Mouse (Mus musculus) midbrain, embryonic 13.5 days (tissue): ENCODE data around the gene Tmem106a. TPM values are rescaled to one million over a fixed set of nuclear protein-coding genes. Genes with fewer than 3 reads are reported as not detected.
"Not testable (repeated sequence)": the region's sequence is repeated elsewhere in the genome, so short reads cannot be mapped to it uniquely, and the experiment has no call there.

Experiments
- ATAC-seq: fragments of 200-750 bp; cut with Nextera tagmentation; 2 replicates; pipeline ENCODE4 v1.8.0; 2017; ENCODE audit warnings: mild to moderate bottlenecking, moderate TSS enrichment, moderate library complexity
- H3K27ac ChIP-seq: fragments of 300-500 bp; sonication (generic); 2 replicates; pipeline ENCODE4 v1.5.1; 2015; ENCODE audit warnings: inconsistent platforms, mild to moderate bottlenecking, moderate library complexity
- H3K27me3 ChIP-seq: fragments of 300-500 bp; sonication (generic); 2 replicates; pipeline ENCODE4 v1.6.1; 2015; ENCODE audit warnings: mild to moderate bottlenecking, inconsistent platforms
- H3K36me3 ChIP-seq: fragments of 300-500 bp; sonication (generic); 2 replicates; pipeline ENCODE4 v1.6.1; 2015; ENCODE audit warnings: mild to moderate bottlenecking, inconsistent platforms
- H3K4me1 ChIP-seq: fragments of 300-500 bp; sonication (generic); replicated peaks from 2 replicates; pipeline ENCODE4 v1.6.1; 2015; ENCODE audit warnings: inconsistent platforms
- H3K4me2 ChIP-seq: fragments of 300-500 bp; sonication (generic); replicated peaks from 2 replicates; pipeline ENCODE4 v1.6.1; 2015; ENCODE audit warnings: moderate library complexity, mild to moderate bottlenecking, inconsistent platforms
- H3K4me3 ChIP-seq: fragments of 300-500 bp; sonication (generic); replicated peaks from 2 replicates; pipeline ENCODE4 v1.5.1; 2015; ENCODE audit warnings: mild to moderate bottlenecking, inconsistent platforms
- H3K9ac ChIP-seq: fragments of 300-500 bp; sonication (generic); replicated peaks from 2 replicates; pipeline ENCODE4 v1.6.1; 2015; ENCODE audit warnings: mild to moderate bottlenecking, inconsistent platforms
- H3K9me3 ChIP-seq: fragments of 300-500 bp; sonication (generic); 2 replicates; pipeline ENCODE4 v1.6.1; 2016; ENCODE audit warnings: mild to moderate bottlenecking, inconsistent platforms
- WGBS: fragments of 180-500 bp; shearing (Covaris S2); methylation state at CpG from one replicate; pipeline ENCODE4 v1.1.7; 2015; 5-methylcytosine and 5-hydroxymethylcytosine counted together
- polyA plus RNA-seq: library from polyadenylated mRNA; unstranded; fragments of >200 nt; fragmentation: Nextera tagmentation; extraction: Ambion mirVana; gene quantifications from 2 replicates; pipeline ENCODE4 v1.2.1, GENCODE M21; 2015

The Tmem106a gene
- polyA plus RNA-seq, 1 experiment from 2014 or later: 2.1 TPM

DNA sequence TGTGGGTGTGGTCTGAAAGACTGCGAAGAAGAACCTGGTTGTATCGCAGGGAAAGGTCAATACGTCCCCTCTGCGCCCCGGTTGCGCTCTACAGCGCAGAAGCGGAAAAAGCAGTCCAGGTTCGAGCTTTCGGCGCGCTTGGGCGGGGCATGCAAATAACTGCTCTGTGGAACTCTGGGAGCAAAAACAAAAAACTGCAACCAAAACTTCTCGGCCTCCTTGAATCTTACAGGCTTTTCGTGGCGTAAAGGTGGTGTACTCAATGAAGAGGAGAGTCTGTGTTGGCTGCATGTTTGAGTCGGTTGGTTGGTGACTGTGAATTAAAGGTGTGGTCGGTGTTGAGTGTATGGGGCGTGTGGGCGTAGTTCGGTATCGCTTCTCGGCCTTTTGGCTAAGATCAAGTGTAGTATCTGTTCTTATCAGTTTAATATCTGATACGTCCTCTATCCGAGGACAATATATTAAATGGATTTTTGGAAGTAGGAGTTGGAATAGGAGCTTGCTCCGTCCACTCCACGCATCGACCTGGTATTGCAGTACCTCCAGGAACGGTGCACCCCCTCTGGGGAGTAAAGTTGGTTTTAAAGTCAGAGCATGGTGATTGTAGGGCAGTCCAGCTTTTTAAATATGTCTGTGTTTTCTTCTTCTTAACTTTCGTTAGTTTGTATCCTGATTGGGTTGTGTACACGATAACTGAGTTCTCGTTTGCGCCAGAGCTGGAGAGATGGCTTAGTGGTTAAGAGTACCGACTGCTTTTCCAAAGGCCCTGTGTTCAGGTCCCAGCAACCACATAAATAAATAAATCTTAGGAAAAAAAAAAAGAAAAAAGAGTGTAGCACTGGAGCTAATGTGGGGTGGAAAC, 45.2 kb downstream of the Tmem106a start, which contains the start of gene Rdm1:
Rdm1 (plus strand) TSS at position 201 of the 862 bp plus-strand sequence.
- H3K9me3 ChIP-seq: no peaks in the 10 kb centered on the region
- H3K9ac ChIP-seq: peak within 1 kb of the TSS; percentile 74
- H3K27ac ChIP-seq: peak within 1 kb of the TSS; percentile 90
- under 1% methylated on average over 33 of the region's 34 CpGs for WGBS
- H3K4me3 ChIP-seq: peak within 1 kb of the TSS; percentile 67
- ATAC-seq: peak; percentile 91
- peak within 1 kb of the TSS; percentile 92 for H3K4me2 ChIP-seq
- no peaks in the 10 kb centered on the region for H3K27me3 ChIP-seq
- no peaks in the 10 kb centered on the region for H3K36me3 ChIP-seq
- H3K4me1 ChIP-seq: peaks cover 16% of the 10 kb centered on the region

- Histone ChIP-seq H3K27ac (peak overlapping the region; percentile 90), H3K9ac (peak overlapping the region; percentile 74), H3K4me2 (peak overlapping the region; percentile 92), H3K4me1 (peaks cover 16% of the 10 kb centered on the region), H3K4me3 (peak overlapping the region; percentile 67), H3K27me3 (no peaks in the 10 kb centered on the region), H3K36me3 (no peaks in the 10 kb centered on the region), H3K9me3 (no peaks in the 10 kb centered on the region)
- ATAC-seq: peak; percentile 59
- WGBS: under 1% methylated on average over 33 of the region's 33 CpGs
These were observed 46.0 kb downstream of the Tmem106a start for GRCm38 (mm10) chr11:101627857-101628559.

DNA sequence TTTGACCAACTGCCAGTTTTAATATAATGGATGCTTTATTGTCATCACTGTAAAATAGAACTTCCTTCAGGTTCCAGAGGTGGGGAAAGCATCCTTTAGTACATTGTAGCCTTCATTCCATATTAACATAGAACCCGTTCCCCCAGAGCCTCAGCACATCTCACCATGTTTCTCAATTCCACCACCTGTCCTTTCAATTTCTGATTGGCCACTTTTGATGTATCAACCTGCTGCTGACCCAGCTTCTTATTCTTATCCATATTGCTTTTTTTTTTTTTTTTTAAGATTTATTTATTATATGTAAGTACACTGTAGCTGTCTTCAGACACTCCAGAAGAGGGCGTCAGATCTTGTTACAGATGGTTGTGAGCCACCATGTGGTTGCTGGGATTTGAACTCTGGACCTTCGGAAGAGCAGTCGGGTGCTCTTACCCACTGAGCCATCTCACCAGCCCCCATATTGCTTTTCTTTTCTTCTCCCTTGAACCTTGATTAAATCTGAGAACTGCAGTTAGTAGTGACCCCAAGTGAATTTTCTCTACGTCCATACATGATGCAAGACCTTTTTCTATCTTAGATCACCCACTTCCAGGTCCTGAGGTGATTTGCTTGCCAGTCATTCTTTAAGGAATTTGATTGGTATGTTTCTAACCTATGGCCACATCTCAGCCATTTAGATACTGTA, 46.8 kb downstream of the Tmem106a start:
- H3K9ac ChIP-seq, H3K27me3 ChIP-seq, H3K27ac ChIP-seq, ATAC-seq, H3K36me3 ChIP-seq, H3K9me3 ChIP-seq: not testable (repeated sequence)
- Histone ChIP-seq H3K4me1 (peaks cover 16% of the 10 kb centered on the region), H3K4me2 (peak overlapping the region; percentile 92), H3K4me3 (peak overlapping the region; percentile 67; the same call in 1 of the 2 replicates)
- 70% methylated on average over 4 of the region's 5 CpGs for WGBS

DNA sequence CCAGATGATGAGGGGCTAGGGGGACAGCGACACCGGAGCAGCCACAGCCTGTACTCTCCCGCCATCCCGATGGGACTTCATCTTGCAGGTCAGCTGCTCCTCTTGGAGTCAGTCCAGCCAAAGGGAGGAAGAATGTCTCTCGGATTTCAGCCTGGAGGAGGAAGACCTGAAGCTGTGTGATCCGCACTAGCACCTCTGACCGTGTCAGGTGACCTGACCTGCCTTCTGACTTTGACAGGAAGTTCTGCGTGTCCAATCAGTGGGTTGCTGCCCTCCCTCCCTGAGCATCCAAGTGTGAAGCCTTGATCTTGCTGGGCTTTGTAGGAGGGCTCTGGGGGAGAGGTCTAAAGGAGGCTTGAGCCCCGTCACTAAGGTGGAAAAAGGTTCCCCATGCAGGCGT, 53.6 kb downstream of the Tmem106a start:
- H3K36me3 ChIP-seq: peaks cover 6% of the 10 kb centered on the region; the same call in 1 of the 2 replicates
- no peak overlapping the region for H3K9ac ChIP-seq
- H3K27ac ChIP-seq: no peak overlapping the region
- 82% methylated on average over 10 of the region's 10 CpGs for WGBS
- H3K4me2 ChIP-seq: no peak overlapping the region
- ATAC-seq: no peak
- no peaks in the 10 kb centered on the region for H3K9me3 ChIP-seq
- H3K4me1 ChIP-seq: no peaks in the 10 kb centered on the region; the same call in 1 of the 2 replicates
- H3K4me3 ChIP-seq: no peak overlapping the region
- H3K27me3 ChIP-seq: no peaks in the 10 kb centered on the region

GRCm38 (mm10) chr11:101639761-101640160, 57.7 kb downstream of the Tmem106a start:
- WGBS: 91% methylated on average over 4 of the region's 4 CpGs
- Histone ChIP-seq H3K9ac (no peak overlapping the region), H3K4me1 (peaks cover 13% of the 10 kb centered on the region; the same call in 1 of the 2 replicates), H3K9me3 (no peaks in the 10 kb centered on the region), H3K4me3 (no peak overlapping the region), H3K36me3 (peaks cover 4% of the 10 kb centered on the region; the same call in 1 of the 2 replicates), H3K4me2 (no peak overlapping the region), H3K27ac (no peak overlapping the region), H3K27me3 (no peaks in the 10 kb centered on the region)
- ATAC-seq: no peak

- peak overlapping the region; percentile 52 for H3K4me2 ChIP-seq
- H3K27me3 ChIP-seq, H3K9me3 ChIP-seq, H3K36me3 ChIP-seq: not testable (repeated sequence)
- peak; percentile 82 for ATAC-seq
- peaks cover 13% of the 10 kb centered on the region; the same call in 1 of the 2 replicates for H3K4me1 ChIP-seq
- H3K27ac ChIP-seq: peak overlapping the region; percentile 85
- H3K9ac ChIP-seq: peak overlapping the region; percentile 62
- H3K4me3 ChIP-seq: peak overlapping the region; percentile 35
- WGBS: 5% methylated on average over 53 of the region's 53 CpGs
These were observed 59.0 kb downstream of the Tmem106a start for GRCm38 (mm10) chr11:101640857-101641709.

Other genes starting within 250 kb of the Tmem106a start
- gene G6pc, start 214.7 kb upstream of the Tmem106a start, polyA plus RNA-seq: not detected in 2 replicates
- 94.8 and 101 TPM in 2 replicates for gene Aarsd1, start 164.6 kb upstream of the Tmem106a start, polyA plus RNA-seq
- 6.6 and 8.5 TPM in 2 replicates for gene Gm27029, start 157.4 kb upstream of the Tmem106a start, polyA plus RNA-seq
- 26.2 and 26.4 TPM in 2 replicates for gene Rundc1, start 157.2 kb upstream of the Tmem106a start, polyA plus RNA-seq
- 2.0 and 2.6 TPM in 2 replicates for gene Ptges3l, start 156.9 kb upstream of the Tmem106a start, polyA plus RNA-seq
- gene Rpl27, start 139.9 kb upstream of the Tmem106a start, polyA plus RNA-seq: 303 and 310 TPM in 2 replicates
- 2.2 and 2.3 TPM in 2 replicates for gene Ifi35, start 133.8 kb upstream of the Tmem106a start, polyA plus RNA-seq
- gene Rnd2, start 117.2 kb upstream of the Tmem106a start, polyA plus RNA-seq: 102 and 117 TPM in 2 replicates
- 79.5 and 91.5 TPM in 2 replicates for gene Vat1, start 116.0 kb upstream of the Tmem106a start, polyA plus RNA-seq
- gene Brca1, start 30.3 kb upstream of the Tmem106a start, polyA plus RNA-seq: 4.7 and 5.3 TPM in 2 replicates
- 113 and 116 TPM in 2 replicates for gene Nbr1, start 30.1 kb upstream of the Tmem106a start, polyA plus RNA-seq
- gene Gm11634, start 17.0 kb downstream of the Tmem106a start, polyA plus RNA-seq: not detected in 2 replicates
- gene Rdm1, start 45.0 kb downstream of the Tmem106a start, polyA plus RNA-seq: 21.7 and 24.8 TPM in 2 replicates
- gene Arl4d, start 83.3 kb downstream of the Tmem106a start, polyA plus RNA-seq: 5.1 and 8.4 TPM in 2 replicates
- 39.0 and 41.4 TPM in 2 replicates for gene Dhx8, start 150.7 kb downstream of the Tmem106a start, polyA plus RNA-seq
- gene Etv4, start 203.1 kb downstream of the Tmem106a start, polyA plus RNA-seq: 1.9 and 4.1 TPM in 2 replicates